Mouse (Mus musculus) lung, embryonic 15.5 days (tissue): Measurements from ENCODE around the gene Gcn1l1. TPM values are rescaled to one million over a fixed set of nuclear protein-coding genes. Genes with fewer than 3 reads are reported as not detected.

ENCODE experiments used
- ATAC-seq: fragments of 200-750 bp; cut with Nextera tagmentation; 2 replicates; pipeline ENCODE4 v1.8.0; 2017; ENCODE audit warnings: moderate number of reproducible peaks, borderline replicate concordance; ENCODE audit not compliant: low FRiP score, low TSS enrichment; ENCODE audit errors: extremely low read depth
- H3K27ac ChIP-seq: fragments of 300-500 bp; sonication (generic); 2 replicates; pipeline ENCODE4 v1.5.1; 2015; ENCODE audit warnings: moderate library complexity, mild to moderate bottlenecking, inconsistent platforms
- H3K27me3 ChIP-seq: fragments of 300-500 bp; sonication (generic); 2 replicates; pipeline ENCODE4 v1.6.1; 2015; ENCODE audit warnings: inconsistent platforms
- H3K36me3 ChIP-seq: fragments of 300-500 bp; sonication (generic); 2 replicates; pipeline ENCODE4 v1.6.1; 2015; ENCODE audit warnings: inconsistent platforms
- H3K4me1 ChIP-seq: fragments of 300-500 bp; sonication (generic); 2 replicates; pipeline ENCODE4 v1.6.1; 2015; ENCODE audit warnings: inconsistent platforms
- H3K4me2 ChIP-seq: fragments of 300-500 bp; sonication (generic); 2 replicates; pipeline ENCODE4 v1.6.1; 2015; ENCODE audit warnings: inconsistent platforms, mild to moderate bottlenecking, moderate library complexity
- H3K4me3 ChIP-seq: fragments of 300-500 bp; sonication (generic); 2 replicates; pipeline ENCODE4 v1.5.1; 2015; ENCODE audit warnings: mild to moderate bottlenecking, inconsistent platforms
- H3K9ac ChIP-seq: fragments of 300-500 bp; sonication (generic); 2 replicates; pipeline ENCODE4 v1.6.1; 2015; ENCODE audit warnings: inconsistent platforms
- H3K9me3 ChIP-seq: fragments of 300-500 bp; sonication (generic); 2 replicates; pipeline ENCODE4 v1.6.1; 2016; ENCODE audit warnings: inconsistent platforms
- WGBS: fragments of 180-500 bp; shearing (Covaris S2); methylation state at CpG from one replicate; pipeline ENCODE4 v1.1.7; 2015; 5-methylcytosine and 5-hydroxymethylcytosine counted together
- microRNA-seq: library from miRNA; unstranded; fragments of <30 nt; microRNA quantifications from one replicate; pipeline ENCODE4, GENCODE M21; 2016
- polyA plus RNA-seq: library from polyadenylated mRNA; unstranded; fragments of >200 nt; fragmentation: Nextera tagmentation; extraction: Ambion mirVana; gene quantifications from 2 replicates; pipeline ENCODE4 v1.2.1, GENCODE M21; 2015

The Gcn1l1 gene
- polyA plus RNA-seq, 1 experiment from 2014 or later = 40.0 TPM

DNA sequence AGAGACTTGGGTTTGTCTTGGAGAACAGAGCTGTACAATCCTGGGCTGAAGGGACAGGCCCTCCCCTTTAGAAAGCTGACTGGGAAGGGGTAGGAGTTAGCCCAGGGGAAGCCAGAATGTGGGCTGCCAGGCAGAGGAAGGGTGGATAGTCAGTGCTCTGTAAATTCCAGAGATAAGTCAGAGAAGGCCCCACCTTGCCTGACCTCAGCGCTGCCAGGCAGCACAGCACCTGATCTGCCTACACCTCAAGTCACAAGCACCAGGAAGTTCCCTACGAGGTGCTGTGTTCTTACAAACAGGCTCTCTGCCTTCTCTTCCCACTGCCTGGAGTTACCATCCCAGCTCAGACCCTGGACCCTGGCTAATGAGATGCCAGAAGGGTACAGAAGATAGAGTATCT lies 105.4 kb downstream of the Gcn1l1 start:
- Histone ChIP-seq H3K27me3 (no peaks in the 10 kb centered on the region), H3K9me3 (no peaks in the 10 kb centered on the region), H3K4me3 (no peak overlapping the region), H3K4me1 (no peaks in the 10 kb centered on the region), H3K4me2 (no peak overlapping the region), H3K36me3 (no peaks in the 10 kb centered on the region), H3K27ac (no peak overlapping the region), H3K9ac (no peak overlapping the region)
- ATAC-seq = no peak
- WGBS = 40% methylated on average over 2 of the region's 2 CpGs

DNA sequence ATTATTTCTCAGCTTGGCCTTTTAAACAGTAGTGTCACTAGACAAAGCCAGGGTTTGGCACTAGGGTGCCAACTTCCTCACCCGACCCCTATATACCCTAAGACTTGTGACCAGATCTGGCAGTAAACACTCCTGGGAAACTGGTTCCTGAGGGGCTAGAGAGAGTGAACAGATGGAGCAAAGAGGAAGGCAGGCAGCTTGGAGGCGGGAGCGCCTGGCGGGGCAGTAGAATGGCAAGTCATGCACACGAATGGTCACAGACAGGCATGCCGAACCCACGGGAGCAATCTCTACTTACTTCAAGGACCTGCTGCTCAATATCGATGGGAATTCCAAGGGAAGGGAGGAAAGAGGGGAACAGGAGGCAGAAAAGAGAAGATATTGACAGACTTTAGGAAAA lies 106.8 kb downstream of the Gcn1l1 start:
- WGBS = 58% methylated on average over 8 of the region's 8 CpGs
- Histone ChIP-seq H3K9ac (no peak overlapping the region), H3K36me3 (no peaks in the 10 kb centered on the region), H3K27me3 (no peaks in the 10 kb centered on the region), H3K4me2 (no peak overlapping the region), H3K27ac (no peak overlapping the region), H3K4me1 (no peaks in the 10 kb centered on the region), H3K9me3 (no peaks in the 10 kb centered on the region), H3K4me3 (no peak overlapping the region)
- no peak for ATAC-seq

Small RNA genes within 50 kb of the gene (microRNA-seq; reads per million reads assigned to microRNA genes)
- not detected for gene Mir7029
- not detected for gene Mir7030

Other genes with a start within 250 kb of the Gcn1l1 start
- gene Srsf9, start 238.1 kb upstream of the Gcn1l1 start, polyA plus RNA-seq = 262 and 286 TPM in 2 replicates
- gene Gatc, start 224.1 kb upstream of the Gcn1l1 start, polyA plus RNA-seq = 20.7 and 24.2 TPM in 2 replicates
- gene Triap1, start 224.0 kb upstream of the Gcn1l1 start, polyA plus RNA-seq = 65.4 and 66.0 TPM in 2 replicates
- 891 and 915 TPM in 2 replicates for gene Cox6a1, start 216.3 kb upstream of the Gcn1l1 start, polyA plus RNA-seq
- gene Msi1, start 135.7 kb upstream of the Gcn1l1 start, polyA plus RNA-seq = 9.4 and 9.7 TPM in 2 replicates
- gene Pla2g1b, start 99.0 kb upstream of the Gcn1l1 start, polyA plus RNA-seq = 4.7 and 7.0 TPM in 2 replicates
- gene Sirt4, start 80.5 kb upstream of the Gcn1l1 start, polyA plus RNA-seq = 27.2 and 30.4 TPM in 2 replicates
- gene Pxn, start 58.6 kb upstream of the Gcn1l1 start, polyA plus RNA-seq = 57.1 and 58.6 TPM in 2 replicates
- gene Rplp0, start 5.8 kb upstream of the Gcn1l1 start, polyA plus RNA-seq = 1,589 and 1,600 TPM in 2 replicates
- gene Rab35, start 66.7 kb downstream of the Gcn1l1 start, polyA plus RNA-seq = 14.7 and 17.5 TPM in 2 replicates
- 9.6 and 11.6 TPM in 2 replicates for gene Bicdl1, start 166.4 kb downstream of the Gcn1l1 start, polyA plus RNA-seq